Mouse (Mus musculus) bone marrow, adult 2 months (tissue): Measurements from ENCODE around the gene Itpa.

Experiments
- CTCF ChIP-seq: fragments of 200-500 bp; IDR thresholded peaks from 2 replicates; pipeline ENCODE4 v1.5.1; 2011; ENCODE audit warnings: low read length, control low read depth; ENCODE audit not compliant: control insufficient read depth, insufficient read depth
- POLR2A ChIP-seq: fragments of 200-500 bp; IDR thresholded peaks from 2 replicates; pipeline ENCODE4 v1.6.1; 2011; ENCODE audit warnings: low read depth, mild to moderate bottlenecking, control low read depth, low read length, borderline replicate concordance; ENCODE audit not compliant: control insufficient read depth

GRCm38 (mm10) chr2:130727752-130728151, 60.3 kb downstream of the Itpa start:
- no peak for TF ChIP-seq CTCF
- no peak for TF ChIP-seq POLR2A
